Mouse (Mus musculus) T-cell, adult 2 months (primary cell): ENCODE data around the gene Hnrnpl.
A peak's percentile ranks its signal among the peaks of the same experiment; 100 is the strongest.

Experiments
- DNase-seq: peaks from one replicate; pipeline ENCODE4 v3.0.0; 2022; ENCODE audit warnings: low spot score

Hnrnpl gene

DNA sequence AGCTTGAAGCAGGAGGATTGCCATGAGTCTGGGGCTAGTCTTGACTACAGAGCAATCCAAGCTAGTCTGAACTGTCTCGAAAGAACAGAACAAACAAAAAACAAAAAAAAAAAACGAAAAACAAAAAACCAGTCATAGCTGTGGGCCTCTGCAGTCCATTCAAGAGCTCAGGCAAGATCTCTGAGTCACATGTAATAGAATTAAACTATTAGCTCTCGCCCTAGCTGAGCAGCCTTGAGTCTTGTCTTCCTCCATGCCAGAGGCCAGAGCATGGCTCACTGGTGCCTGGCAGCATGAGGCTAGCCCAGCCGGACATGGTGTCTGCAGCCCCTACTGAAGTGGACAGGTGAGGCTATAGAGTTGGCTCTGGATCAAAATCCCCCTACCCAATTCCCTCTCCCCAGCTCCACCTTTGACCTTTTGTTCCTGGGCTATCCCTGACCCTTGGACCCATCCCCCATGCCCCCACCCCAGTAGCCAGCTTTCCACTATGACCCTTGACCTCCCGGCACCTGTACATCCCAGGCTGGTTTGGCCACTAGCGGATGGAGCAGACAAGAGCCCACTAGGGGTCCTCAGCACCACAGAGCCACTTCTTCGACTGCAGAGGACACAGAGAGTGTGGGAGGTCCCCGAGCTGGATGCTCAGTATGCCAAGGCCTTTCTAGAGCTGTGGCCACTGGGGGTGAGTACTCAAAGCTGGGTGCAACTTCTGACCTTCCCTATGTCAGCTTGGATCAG, 18.1 kb upstream of the Hnrnpl start:
- no peak for DNase-seq

DNA sequence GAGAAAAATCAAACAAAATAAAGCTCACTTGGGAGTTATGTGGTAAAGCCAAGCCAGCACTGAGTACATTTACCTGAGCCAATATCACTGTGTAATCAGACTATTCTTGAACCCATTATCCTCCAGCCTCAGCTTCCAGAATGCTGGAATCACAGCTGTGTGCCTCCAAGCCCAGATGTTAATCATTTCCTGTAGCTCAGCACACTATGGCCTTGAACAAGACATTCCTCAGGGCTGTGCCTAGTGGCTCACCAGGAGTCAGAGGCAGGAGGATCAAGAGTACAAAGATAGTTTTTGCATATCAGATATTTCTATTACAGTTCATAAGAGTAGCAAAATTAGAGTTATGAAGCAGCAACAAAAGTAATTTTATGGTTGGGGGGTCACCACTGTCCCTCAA, 16.6 kb upstream of the Hnrnpl start:
- DNase-seq = no peak

DNA sequence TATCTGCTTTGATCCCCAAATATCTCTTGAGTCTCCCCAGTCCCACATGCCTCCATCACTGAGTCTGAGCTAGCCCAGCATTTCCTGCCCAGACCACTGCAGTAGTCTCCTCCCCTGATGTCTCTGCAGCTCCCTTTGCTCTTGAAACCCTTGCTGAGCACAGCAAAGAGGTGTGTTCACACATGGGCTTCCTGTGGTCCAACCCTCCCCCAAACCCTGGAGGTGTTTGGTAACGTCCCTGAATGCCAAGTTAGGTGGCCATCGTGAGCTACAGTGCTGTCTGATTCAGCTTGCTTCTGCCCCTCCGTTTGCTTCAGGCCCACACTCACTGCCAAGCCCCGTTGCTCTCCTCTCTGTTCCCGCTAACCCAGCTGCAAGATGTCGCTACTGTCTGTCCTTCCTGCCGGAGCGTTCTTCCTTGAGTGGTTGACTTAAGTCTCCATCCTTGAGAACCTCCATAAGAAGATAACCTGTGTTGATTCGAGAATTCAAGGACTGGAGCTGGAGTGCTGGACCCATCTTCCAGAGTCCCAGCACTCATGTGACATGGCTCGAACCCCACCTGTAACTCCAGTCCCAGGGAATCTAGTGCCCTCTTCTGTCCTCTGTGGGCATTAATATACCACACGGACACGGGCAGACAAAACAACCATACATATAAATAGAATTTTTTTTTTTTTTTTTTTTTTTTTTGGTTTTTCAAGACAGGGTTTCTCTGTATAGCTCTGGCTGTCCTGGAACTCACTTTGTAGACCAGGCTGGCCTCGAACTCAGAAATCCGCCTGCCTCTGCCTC, 15.8 kb upstream of the Hnrnpl start:
- DNase-seq = peak; percentile 75

DNA sequence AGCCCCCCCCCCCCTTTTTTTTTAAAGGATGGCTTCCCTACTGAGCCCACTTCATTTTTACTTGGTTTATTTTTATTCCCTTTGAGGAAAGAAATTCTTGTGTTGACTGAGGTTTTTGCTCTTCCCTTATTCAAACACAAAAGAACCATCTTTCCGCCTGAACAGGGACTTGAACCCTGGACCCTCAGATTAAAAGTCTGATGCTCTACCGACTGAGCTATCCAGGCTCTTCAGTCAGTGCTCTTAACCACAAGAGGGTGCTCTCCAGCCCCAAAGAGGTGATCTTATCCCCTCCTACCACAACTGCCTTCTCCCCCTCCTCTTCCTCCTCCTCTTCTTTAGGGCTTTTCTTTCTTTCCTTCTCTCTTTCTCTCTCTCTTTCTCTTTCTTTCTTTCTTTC, 14.5 kb upstream of the Hnrnpl start:
- DNase-seq = no peak

DNA sequence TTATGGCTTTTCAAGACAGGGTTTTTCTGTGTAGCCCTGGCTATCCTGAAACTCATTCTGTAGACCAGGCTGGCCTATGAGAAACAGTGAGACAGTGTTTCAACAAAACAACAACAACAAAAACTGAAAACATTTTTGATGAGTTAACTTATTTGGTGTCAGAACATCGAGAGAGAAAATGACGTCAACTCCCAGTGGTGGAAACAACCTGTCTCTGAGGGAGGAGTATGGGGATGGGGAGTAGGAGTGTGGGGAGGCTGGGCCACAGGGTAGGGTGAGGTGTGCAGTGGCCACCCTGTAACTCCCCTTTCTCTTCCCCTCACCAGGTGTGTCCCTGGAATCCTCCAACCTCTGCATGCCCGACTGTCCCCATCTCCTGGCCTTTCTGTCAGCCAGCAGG, 13.8 kb upstream of the Hnrnpl start:
- DNase-seq = no peak

DNA sequence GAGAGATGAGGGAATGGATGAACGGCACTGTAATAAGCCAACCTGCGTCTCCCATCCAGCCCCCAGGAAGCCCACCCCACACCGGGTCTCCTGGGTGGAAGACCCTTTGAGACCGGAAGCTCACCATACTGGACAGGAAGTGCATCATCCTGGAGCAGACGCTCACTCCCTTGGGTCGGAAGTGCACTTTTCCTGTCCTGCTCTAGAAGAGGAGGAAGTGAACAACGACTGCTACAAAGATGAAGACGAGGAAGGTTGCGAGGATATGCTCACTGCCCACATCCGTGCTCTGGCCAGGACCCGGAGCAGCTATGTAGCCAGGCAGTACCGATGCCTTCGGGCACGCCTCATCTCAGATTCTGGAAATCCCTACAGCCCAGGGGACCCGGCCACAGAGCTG, 12.5 kb upstream of the Hnrnpl start:
- DNase-seq = no peak

DNA sequence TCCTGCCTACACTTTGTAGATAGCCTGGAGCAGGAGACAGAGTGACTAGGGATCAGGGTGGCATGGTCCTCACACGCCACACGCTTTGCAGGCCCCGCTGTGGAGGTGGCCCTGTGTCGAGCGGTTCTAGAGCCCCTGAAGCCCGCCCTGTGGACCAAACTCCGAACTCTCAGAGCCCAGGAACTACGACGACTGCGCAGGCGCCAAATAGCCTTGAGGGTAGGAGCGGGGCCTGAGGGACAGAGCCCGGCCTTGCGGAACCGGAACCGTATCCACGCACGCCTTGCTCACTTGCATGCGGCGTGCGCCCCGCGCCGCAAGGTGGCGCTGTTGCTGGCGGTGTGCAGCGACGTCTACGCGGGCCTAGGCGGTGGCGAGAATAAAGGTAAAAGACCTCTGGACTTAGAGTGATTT, 11.8 kb upstream of the Hnrnpl start:
- DNase-seq = peak; percentile 72

DNA sequence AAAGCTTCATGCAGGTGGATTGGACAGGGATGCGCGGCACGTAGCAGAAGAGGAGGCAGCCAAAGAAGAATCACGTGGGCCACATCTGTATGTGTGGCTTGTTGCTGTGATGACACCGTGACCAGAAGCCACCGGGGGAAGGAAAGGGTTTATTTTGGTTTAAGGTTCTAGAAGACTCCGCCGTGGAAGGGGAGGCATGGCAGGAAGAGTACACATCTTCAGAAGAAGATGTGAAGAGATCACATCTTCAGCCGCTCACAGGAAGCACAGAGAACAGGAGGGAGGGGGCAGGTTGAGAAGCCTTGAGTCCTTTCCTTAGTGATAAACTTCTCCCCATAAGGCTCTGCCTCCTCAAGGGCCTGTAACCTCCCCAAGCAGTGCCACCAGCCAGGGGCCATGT, 8.3 kb upstream of the Hnrnpl start:
- peak; percentile 66 for DNase-seq

DNA sequence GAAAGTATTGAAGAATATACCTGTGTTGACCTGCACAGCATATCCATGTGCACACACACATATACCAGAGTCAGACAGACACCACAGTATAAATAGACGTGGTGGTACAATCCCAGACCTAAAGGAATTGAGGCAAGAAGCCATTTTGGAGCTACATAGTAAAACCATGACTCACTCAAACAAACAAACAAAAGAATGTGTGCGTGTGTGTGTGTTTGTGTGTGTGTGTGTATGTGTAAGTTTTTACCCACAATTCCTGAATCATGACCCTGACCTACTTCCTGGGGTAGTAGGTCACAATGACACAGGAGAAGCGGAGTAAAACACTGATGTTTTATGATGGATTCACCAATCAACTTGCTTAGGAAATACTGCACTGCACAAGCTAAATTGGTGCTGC, 6.9 kb upstream of the Hnrnpl start:
- DNase-seq = no peak

DNA sequence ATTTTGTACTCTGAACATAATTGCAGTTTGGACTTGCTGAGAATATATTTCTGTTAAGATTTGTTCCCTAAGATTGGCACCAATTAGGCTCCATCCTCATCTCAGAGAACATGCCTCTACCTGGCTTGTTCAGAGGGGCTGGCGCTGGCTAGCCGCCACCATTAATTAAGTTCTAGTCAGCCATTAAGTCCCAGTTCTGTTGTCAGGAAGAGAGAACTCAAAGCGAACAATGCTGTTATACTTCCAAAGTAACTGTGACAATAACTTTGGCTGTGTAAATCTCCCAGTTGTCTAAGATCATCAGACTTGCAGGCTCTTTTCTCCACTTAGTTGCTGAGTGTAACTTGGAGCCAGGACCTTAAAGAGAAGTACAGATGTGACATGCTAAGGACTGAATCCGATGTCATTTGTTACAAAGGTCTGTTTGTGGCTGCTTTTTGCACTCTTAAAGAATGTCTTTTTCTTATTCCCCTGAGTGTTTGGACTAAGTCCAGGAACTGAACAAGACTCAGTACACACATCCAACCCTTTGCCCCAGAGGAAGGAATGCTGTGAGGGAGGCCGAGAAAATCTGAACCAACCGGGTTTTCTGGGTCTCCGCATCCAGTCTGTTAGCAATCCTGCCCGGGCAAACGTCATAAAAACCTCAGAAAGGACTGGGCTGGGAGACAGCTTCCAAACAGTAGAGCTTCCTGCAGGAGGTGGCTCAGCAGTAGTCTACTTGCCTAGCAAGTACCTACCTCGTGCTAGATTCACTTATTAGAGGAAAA, 6.3 kb upstream of the Hnrnpl start:
- DNase-seq = no peak

DNA sequence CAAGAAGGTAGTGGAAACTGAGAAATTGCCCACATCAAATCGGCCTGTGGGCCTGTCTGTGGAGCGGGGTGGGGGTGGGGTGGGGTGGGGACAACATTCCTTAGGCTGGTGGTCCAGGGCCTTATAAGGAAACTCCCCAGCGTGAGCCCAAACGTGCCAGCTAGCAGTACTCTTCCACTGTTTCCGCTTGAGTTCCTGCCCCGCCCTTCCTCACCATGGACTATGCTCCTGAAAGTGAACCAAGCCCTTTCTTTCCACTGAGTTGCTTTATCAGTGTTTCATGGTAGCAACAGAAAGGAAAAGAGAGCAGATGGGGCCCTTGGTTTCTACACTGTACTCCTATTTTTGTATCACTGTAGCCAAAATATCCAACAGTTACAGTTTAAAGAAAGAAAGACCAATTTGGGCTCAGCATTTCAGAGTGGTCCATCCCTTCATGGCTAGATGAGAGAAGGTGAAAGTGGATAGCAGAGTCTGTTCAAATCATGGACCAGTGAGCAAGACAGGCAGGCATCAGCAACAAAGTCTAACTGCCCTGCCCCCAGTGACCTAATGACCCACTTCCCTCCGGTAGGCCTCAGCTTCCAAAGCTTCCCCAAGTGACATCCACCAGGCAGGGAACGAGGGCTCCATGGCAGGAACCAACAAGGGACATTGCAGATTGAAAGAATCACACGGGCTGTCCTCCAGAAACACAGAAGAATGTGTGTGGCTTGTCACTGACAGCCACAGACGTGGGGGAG, 5.3 kb upstream of the Hnrnpl start:
- DNase-seq = no peak

DNA sequence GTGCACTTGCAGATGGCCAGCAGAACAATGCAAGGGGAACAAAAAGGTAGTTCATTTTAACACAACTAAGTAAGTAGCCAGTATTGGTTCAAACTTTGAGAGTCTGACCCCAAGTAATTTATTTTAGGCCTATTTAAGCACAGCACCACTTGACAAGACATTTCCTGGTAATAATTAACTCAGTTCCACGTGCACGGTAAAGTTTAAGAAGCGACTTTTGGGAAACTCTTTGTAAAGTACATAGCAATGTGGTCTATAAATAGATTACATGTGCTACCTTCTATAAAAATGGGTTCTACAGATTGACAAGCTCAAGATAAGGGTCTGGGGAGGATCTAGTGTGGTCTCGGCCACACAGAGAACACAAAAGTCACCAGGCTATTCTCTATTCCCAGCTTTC, 4.6 kb upstream of the Hnrnpl start:
- no peak for DNase-seq

DNA sequence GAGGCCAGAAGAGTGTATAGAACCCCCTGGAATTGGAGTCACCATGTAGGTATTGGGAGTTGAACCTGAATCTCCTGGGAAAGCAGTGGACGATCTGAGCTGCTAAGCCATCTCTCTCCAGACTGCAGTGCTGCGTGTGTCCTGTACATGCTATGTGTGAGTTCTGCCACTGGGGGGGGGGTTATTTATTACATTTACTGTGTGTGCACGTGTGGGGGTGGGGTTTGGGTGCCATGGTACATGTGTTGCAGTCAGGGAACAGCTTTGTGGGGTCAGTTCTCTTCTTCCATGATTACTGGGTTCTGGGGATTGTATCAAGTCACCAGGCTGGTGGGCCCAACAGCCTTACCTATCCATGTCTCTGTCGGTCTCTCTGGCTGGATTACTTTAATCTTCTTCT, 1.5 kb upstream of the Hnrnpl start:
- peak; percentile 43 for DNase-seq

DNA sequence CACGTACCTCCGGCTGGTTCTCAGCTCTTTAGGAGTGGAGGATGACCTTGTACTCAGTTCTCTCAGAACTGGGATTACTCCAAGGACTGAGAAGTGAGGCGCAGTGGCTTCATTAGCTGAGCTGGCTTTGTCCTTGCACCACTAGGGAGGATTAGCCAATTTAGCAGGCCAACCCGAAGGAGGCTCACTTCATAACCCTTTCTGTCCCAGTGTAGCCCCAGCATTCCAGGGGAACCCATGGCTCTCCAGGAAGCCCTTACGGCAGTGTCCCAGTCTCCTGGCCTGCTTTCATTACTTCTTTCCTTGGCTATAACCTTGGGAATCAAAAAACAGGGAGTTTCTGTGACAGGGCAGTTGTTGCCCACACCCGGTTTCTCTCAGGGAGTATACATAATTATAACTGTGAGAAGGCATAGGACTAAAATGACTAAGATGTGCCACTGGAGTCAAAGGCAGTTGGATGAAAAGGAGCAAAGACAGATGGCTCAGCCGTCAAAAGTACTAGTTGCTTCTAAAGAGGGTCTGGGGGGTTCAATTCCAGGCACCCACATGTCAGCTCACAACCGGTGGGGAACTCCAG, 610 bp upstream of the Hnrnpl start:
- DNase-seq = no peak

DNA sequence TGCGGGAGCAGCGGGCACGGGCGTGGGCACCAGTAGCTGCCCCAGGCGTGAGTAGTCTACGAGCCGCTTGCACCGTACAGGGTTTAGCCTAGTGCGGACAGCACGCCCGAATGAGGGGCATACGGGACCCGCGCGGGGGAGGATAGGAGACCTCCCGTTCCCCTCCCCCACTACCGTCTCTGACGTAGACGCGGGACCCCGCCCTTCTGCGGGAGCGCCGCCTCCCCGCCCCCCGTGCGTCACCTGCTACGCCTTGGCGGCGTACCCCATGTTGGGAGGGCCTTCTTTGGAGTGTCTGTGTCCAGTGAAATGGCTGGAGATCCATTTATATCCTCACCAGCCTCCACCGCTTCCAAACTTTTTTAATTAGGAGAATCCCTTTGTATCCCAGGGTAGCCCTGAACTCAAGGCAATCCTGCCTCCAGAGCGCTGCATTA, 634 bp downstream of the Hnrnpl start:
- peak; percentile 92 for DNase-seq

DNA sequence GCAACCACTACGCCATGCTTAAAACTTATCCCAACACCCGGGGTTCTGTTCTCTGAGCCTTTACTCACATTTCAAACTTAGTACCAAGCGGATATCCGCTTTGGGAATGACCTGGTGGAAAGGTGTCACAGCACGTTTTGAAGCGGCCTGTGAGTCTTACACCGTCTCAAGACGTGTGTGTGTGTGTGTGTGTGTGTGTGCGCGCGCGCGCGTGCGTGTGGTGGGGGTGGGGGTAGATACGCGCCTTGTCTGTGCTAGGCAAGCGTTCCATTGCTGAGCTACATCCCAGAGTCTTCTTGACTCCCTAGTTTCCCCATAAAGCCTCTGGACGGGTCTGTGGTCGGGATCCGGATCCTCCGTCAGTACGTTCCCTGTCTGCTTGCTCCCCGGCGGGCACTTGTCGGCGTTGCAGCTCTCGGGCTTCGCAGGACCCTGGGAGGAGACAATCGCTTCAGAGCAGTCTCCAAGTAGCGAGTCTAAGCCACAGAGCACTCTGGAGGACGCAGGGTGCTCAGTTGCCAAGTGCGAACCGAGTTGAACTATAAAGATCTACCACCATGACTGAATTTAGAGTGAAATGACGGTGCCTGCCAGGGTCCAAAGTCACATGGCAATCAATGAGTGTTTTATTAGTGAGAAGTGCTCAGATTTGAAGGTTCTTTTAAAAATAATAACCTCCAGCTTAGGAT, 1.2 kb downstream of the Hnrnpl start:
- DNase-seq = peak; percentile 78

DNA sequence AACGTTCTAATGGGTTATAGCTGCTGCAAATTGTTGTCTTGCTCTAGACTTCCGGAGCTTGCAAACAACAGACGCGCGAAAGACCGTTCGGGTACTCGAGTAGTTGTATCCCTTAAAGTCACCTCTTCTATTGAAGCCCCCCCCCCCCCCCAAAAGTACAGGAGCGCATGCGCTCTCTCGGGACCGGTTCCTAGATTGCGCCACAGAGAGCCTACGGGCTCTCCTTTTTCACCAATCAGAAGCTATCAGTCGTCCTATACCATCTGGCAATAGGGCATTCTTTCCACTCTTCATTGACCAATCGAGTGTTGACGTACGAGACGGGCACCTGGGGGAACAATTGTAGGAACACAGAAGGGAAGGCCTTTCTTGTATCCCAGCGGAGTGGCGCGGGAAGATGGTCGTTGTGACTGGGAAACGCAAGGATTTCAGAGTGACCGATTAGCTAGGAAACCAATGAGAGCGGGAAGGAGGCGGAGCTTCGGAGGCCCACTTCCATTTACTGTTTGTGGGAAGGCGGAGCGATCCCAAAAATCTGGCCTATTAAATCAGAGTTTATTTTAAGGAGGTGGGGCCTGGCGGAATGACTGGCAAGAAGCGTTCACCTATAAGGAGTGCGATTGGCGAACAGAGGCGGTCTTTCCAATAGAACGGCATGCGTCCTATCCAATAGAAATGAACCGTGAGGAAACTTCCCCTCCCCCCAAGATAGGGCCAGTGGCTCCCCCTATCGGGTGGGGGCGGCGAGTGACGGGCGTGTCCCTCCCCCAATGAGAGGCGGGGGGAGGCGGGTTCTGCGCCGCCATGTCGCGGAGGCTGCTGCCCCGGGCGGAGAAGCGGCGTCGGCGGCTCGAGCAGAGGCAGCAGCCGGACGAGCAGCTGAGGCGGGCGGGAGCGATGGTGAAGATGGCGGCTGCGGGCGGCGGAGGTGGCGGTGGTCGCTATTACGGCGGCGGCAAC, 2.0 kb downstream of the Hnrnpl start:
- DNase-seq = peak; percentile 99

DNA sequence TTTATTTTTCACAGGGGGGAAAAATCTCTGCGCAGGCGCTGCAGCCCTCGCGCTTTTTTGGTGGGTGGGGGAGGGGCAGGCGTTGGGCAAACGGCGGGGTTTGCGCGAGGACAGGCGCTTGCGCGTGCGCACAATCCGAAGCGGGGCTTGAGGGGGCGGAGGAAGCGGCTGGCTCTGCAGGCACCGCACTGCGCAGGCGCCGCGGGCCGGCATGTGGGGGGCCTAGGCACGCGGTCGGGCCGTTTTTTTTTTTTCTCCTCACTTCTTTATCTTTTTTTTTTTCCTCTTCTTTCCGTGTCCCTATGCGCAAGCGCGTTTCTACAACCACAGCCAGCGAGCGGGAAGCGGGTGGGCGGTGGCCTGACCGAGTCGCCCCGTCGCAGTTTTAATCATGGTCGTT, 2.9 kb downstream of the Hnrnpl start:
- peak; percentile 94 for DNase-seq

DNA sequence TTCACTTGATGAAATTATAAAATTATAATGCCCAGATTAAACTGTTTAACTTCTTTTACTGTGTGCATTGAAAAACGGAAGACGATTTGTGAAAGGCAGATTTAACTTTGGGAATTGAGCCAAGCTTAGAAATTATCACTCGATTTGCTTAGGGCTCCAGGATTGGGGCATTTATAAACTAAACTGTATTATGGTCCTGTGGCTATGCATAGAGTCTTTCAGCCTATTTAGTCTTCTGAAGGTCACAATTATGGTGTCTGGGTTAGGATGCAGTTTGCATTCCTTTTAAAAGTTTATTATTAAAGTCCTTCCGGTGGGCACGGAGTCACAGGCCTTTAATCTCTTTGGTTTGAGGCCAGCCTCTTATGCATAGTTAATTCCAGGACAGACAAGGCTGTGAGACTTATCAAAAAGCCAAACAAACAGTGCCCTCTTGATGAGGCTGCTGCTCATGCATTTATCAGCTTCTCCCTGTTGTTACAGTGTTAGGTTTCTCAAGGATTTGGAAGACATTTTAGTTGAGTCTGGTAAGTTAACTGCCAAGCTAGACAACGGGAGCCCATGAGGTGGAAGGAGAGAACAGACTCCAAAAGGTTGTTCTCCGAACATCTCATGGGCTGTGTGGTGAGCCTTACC, 3.4 kb downstream of the Hnrnpl start:
- no peak for DNase-seq
